Mouse (Mus musculus) midbrain, postnatal 0 days (tissue): ENCODE data around the gene Ptpre. TPM values are rescaled to one million over a fixed set of nuclear protein-coding genes. Genes with fewer than 3 reads are reported as not detected.

Source experiments
- ATAC-seq: fragments of 200-750 bp; cut with Nextera tagmentation; 2 replicates; pipeline ENCODE4 v1.8.0; 2017; ENCODE audit warnings: moderate number of reproducible peaks, mild to moderate bottlenecking, moderate TSS enrichment, moderate library complexity; ENCODE audit not compliant: low FRiP score
- DNase-seq: peaks from one replicate; pipeline ENCODE4 v3.0.0-alpha.2; 2015; ENCODE audit warnings: low spot score
- H3K27ac ChIP-seq: fragments of 300-500 bp; sonication (generic); 2 replicates; pipeline ENCODE4 v1.5.1; 2014; ENCODE audit warnings: low read depth, mild to moderate bottlenecking, low read length, mixed read lengths
- H3K27me3 ChIP-seq: fragments of 300-500 bp; sonication (generic); 2 replicates; pipeline ENCODE4 v1.6.1; 2014; ENCODE audit warnings: low read length, control low read depth, mixed read lengths; ENCODE audit not compliant: insufficient read depth
- H3K36me3 ChIP-seq: fragments of 300-500 bp; sonication (generic); 2 replicates; pipeline ENCODE4 v1.6.1; 2014; ENCODE audit warnings: low read length, control low read depth, mixed read lengths; ENCODE audit not compliant: insufficient read depth
- H3K4me1 ChIP-seq: fragments of 300-500 bp; sonication (generic); 2 replicates; pipeline ENCODE4 v1.6.1; 2014; ENCODE audit warnings: mild to moderate bottlenecking, control low read depth, antibody characterized with exemption, low read length, mixed read lengths; ENCODE audit not compliant: insufficient read depth
- H3K4me2 ChIP-seq: fragments of 300-500 bp; sonication (generic); 2 replicates; pipeline ENCODE4 v1.6.1; 2014; ENCODE audit warnings: low read depth, mild to moderate bottlenecking, low read length, mixed read lengths; ENCODE audit not compliant: poor library complexity, severe bottlenecking
- H3K4me3 ChIP-seq: fragments of 300-500 bp; sonication (generic); 2 replicates; pipeline ENCODE4 v1.5.1; 2014; ENCODE audit warnings: low read depth, mild to moderate bottlenecking, low read length, moderate library complexity
- H3K9ac ChIP-seq: fragments of 300-500 bp; sonication (generic); replicated peaks from 2 replicates; pipeline ENCODE4 v1.6.1; 2014; ENCODE audit warnings: mild to moderate bottlenecking, low read length, moderate library complexity, mixed read lengths; ENCODE audit not compliant: poor library complexity, severe bottlenecking
- H3K9me3 ChIP-seq: fragments of 300-500 bp; sonication (generic); 2 replicates; pipeline ENCODE4 v1.6.1; 2016; ENCODE audit warnings: low read length, control low read depth
- CTCF ChIP-seq: IDR thresholded peaks from 2 replicates; pipeline ENCODE4 v1.5.1; 2016; ENCODE audit warnings: antibody characterized with exemption, mild to moderate bottlenecking
- WGBS: fragments of 180-500 bp; shearing (Covaris S2); extraction: QIAGEN DNeasy Blood & Tissue Kit; methylation state at CpG from one replicate; pipeline ENCODE4 v1.1.7; 2014; 5-methylcytosine and 5-hydroxymethylcytosine counted together
- polyA plus RNA-seq: library from polyadenylated mRNA; unstranded; fragments of >200 nt; fragmentation: Nextera tagmentation; extraction: Ambion mirVana; gene quantifications from 2 replicates; pipeline ENCODE4 v1.2.1, GENCODE M21; 2015
- total RNA-seq: library from RNA; depleted of rRNA; stranded (reverse); fragments of >200 nt; gene quantifications from 2 replicates; pipeline ENCODE4 v1.2.3, GENCODE M21; 2014

The Ptpre gene
- total and polyA plus RNA-seq, 2 experiments from 2014 or later, result 9.2 to 14.6 TPM

DNA sequence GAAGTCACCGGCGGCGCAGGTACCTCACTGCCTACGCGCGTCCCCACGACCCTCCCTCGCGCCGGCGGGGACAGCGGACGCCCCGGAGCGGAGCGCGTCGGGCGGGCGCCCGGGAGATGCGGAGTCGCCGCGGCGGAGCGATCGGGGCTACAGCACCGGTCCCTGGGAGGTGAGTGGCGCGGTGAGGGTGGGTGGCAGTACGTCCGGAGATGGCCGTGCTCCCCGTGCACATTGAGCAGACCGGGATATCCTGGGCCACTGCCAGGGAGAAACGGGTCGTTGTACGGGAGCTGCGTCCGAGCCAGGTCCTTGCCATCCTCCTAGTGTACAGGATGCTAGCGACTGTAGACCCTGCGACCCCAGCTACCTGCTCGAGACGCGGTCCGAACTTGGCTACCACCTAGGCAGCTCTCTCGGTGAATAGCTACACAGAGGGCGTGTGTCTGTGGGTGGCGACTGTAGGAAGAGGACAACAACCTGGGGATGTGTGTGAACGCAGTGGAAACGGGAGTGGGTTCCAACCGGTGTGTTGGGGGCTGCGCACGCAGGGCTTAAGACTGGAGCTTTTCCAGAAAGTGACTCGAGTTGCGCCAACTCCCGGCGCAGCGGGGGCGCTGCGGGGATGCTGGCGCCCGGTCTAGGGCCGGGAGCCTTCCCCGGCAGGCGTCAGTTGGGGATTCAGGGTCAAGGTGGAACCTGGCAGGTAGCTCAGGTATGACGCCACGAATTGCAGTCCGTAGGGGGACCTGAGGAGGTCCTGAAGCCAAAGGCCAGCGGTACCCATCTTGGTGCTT lies 864 bp downstream of the Ptpre start:
- Histone ChIP-seq H3K9me3 (no peaks in the 10 kb centered on the region), H3K4me1 (peaks cover 8% of the 10 kb centered on the region; the same call in 1 of the 2 replicates), H3K27ac (peak overlapping the region; percentile 82), H3K27me3 (no peaks in the 10 kb centered on the region), H3K4me2 (peak overlapping the region; percentile 76), H3K4me3 (peak overlapping the region; percentile 81), H3K9ac (peak overlapping the region; percentile 83), H3K36me3 (no peaks in the 10 kb centered on the region)
- peak; percentile 70 for ATAC-seq
- DNase-seq, result peak; percentile 42
- TF ChIP-seq CTCF, result peak; percentile 31; the same call in 1 of the 2 replicates
- under 1% methylated on average over 68 of the region's 71 CpGs for WGBS

GRCm38 (mm10) chr7:135539429-135539828 lies 2.1 kb downstream of the Ptpre start:
- 94% methylated on average over 2 of the region's 2 CpGs for WGBS
- DNase-seq, result no peak
- no peaks in the 10 kb centered on the region for H3K36me3 ChIP-seq
- no peak for TF ChIP-seq CTCF
- peak overlapping the region; percentile 81 for H3K4me3 ChIP-seq
- ATAC-seq, result no peak
- peak overlapping the region; percentile 76 for H3K4me2 ChIP-seq
- no peak overlapping the region for H3K27ac ChIP-seq
- peaks cover 8% of the 10 kb centered on the region; the same call in 1 of the 2 replicates for H3K4me1 ChIP-seq
- no peak overlapping the region for H3K9ac ChIP-seq
- no peaks in the 10 kb centered on the region for H3K27me3 ChIP-seq
- no peaks in the 10 kb centered on the region for H3K9me3 ChIP-seq

- no peak for TF ChIP-seq CTCF
- Histone ChIP-seq H3K4me3 (no peak overlapping the region), H3K36me3 (no peaks in the 10 kb centered on the region), H3K4me2 (no peak overlapping the region), H3K27me3 (no peaks in the 10 kb centered on the region), H3K27ac (no peak overlapping the region), H3K9ac (no peak overlapping the region), H3K9me3 (no peaks in the 10 kb centered on the region), H3K4me1 (peaks cover 8% of the 10 kb centered on the region; the same call in 1 of the 2 replicates)
- 66% methylated on average over 3 of the region's 3 CpGs for WGBS
- ATAC-seq (no peak), DNase-seq (no peak)
Measured at GRCm38 (mm10) chr7:135542235-135542634, 5.0 kb downstream of the Ptpre start.

GRCm38 (mm10) chr7:135543033-135543432 lies 5.8 kb downstream of the Ptpre start:
- no peak for TF ChIP-seq CTCF
- Histone ChIP-seq H3K4me1 (peaks cover 8% of the 10 kb centered on the region; the same call in 1 of the 2 replicates), H3K36me3 (no peaks in the 10 kb centered on the region), H3K4me2 (no peak overlapping the region), H3K27me3 (no peaks in the 10 kb centered on the region), H3K9me3 (no peaks in the 10 kb centered on the region), H3K27ac (no peak overlapping the region), H3K9ac (no peak overlapping the region), H3K4me3 (no peak overlapping the region)
- no peak for ATAC-seq
- no peak for DNase-seq
- WGBS, result 48% methylated on average over 2 of the region's 3 CpGs

DNA sequence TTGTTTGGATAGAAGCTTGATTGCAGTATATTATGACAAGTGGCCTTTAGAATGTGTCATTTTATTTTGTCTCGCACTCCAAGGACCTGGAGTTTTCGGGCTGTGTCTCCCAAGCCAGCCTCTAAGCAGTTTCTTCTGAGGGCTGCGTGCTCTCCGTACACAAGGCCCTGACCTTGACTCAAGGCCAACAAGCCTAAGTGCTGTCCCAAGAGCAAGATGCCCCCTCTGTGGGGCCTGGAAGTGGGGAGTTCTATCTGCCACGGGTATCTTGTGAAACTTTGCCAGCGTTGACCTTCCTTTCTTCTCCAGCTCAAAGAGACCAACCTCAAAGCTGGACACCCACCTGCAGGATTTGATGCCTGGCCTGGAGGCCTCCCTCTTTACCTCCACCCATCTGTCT lies 7.0 kb downstream of the Ptpre start:
- Histone ChIP-seq H3K36me3 (no peaks in the 10 kb centered on the region), H3K4me3 (no peak overlapping the region), H3K9me3 (no peaks in the 10 kb centered on the region), H3K4me1 (0 out of 2 replicates have a peak, but pooled peaks cover 4% of the 10 kb centered on the region), H3K4me2 (no peak overlapping the region), H3K27ac (no peak overlapping the region), H3K27me3 (no peaks in the 10 kb centered on the region), H3K9ac (no peak overlapping the region)
- ATAC-seq, result no peak
- WGBS, result 94% methylated on average over 6 of the region's 6 CpGs
- no peak for TF ChIP-seq CTCF
- no peak for DNase-seq

- no peak overlapping the region for H3K27ac ChIP-seq
- H3K36me3 ChIP-seq, result no peaks in the 10 kb centered on the region
- no peak for TF ChIP-seq CTCF
Measured at GRCm38 (mm10) chr7:135545957-135546356, 8.7 kb downstream of the Ptpre start.

More at GRCm38 (mm10) chr7:135545957-135546356, 8.7 kb downstream of the Ptpre start:
- DNase-seq (no peak), ATAC-seq (no peak)
- Histone ChIP-seq H3K4me2 (no peak overlapping the region), H3K4me1 (no peaks in the 10 kb centered on the region), H3K9me3 (no peaks in the 10 kb centered on the region), H3K27me3 (no peaks in the 10 kb centered on the region), H3K9ac (no peak overlapping the region), H3K4me3 (no peak overlapping the region)
- WGBS, result 71% methylated on average over 7 of the region's 7 CpGs
